Mouse (Mus musculus): ENCODE data around the gene Fbn1.

Gene Fbn1

GRCm38 (mm10) chr2:125394428-125395101, 113.2 kb downstream of the Fbn1 start:
- DNase-seq (ENCODE audit: low read depth in 2 of 2, low spot score in 2 of 2) = no peak

GRCm38 (mm10) chr2:125391582-125391981, 116.2 kb downstream of the Fbn1 start:
- DNase-seq (ENCODE audit: low read depth in 2 of 2, low spot score in 2 of 2) = no peak

- no peak for DNase-seq (ENCODE audit: low read depth in 2 of 2, low spot score in 2 of 2)
These were observed 118.0 kb downstream of the Fbn1 start for GRCm38 (mm10) chr2:125389796-125390195.

GRCm38 (mm10) chr2:125386221-125386965, 121.4 kb downstream of the Fbn1 start:
- no peak for DNase-seq (ENCODE audit: low read depth in 2 of 2, low spot score in 2 of 2)

GRCm38 (mm10) chr2:125384941-125385340, 122.9 kb downstream of the Fbn1 start:
- no peak for DNase-seq (ENCODE audit: low read depth in 2 of 2, low spot score in 2 of 2)

- DNase-seq (ENCODE audit: low read depth in 2 of 2, low spot score in 2 of 2) = no peak
These were observed 123.4 kb downstream of the Fbn1 start for GRCm38 (mm10) chr2:125384415-125384814.

- DNase-seq (ENCODE audit: low read depth in 2 of 2, low spot score in 2 of 2) = no peak
These were observed 124.5 kb downstream of the Fbn1 start for GRCm38 (mm10) chr2:125383273-125383641.

GRCm38 (mm10) chr2:125382613-125383272, 125.0 kb downstream of the Fbn1 start:
- DNase-seq (ENCODE audit: low read depth in 2 of 2, low spot score in 2 of 2) = no peak

GRCm38 (mm10) chr2:125380086-125380485, 127.7 kb downstream of the Fbn1 start:
- DNase-seq (ENCODE audit: low read depth in 2 of 2, low spot score in 2 of 2) = no peak

- DNase-seq (ENCODE audit: low read depth in 2 of 2, low spot score in 2 of 2) = no peak
These were observed 128.6 kb downstream of the Fbn1 start for GRCm38 (mm10) chr2:125379206-125379605.

- DNase-seq (ENCODE audit: low read depth in 2 of 2, low spot score in 2 of 2) = no peak
These were observed 131.9 kb downstream of the Fbn1 start for GRCm38 (mm10) chr2:125375926-125376325.

- no peak for DNase-seq (ENCODE audit: low read depth in 2 of 2, low spot score in 2 of 2)
These were observed 132.5 kb downstream of the Fbn1 start for GRCm38 (mm10) chr2:125375301-125375700.

- DNase-seq (ENCODE audit: low read depth in 2 of 2, low spot score in 2 of 2) = no peak
These were observed 138.1 kb downstream of the Fbn1 start for GRCm38 (mm10) chr2:125369666-125370065.

- no peak for DNase-seq (ENCODE audit: low read depth in 2 of 2, low spot score in 2 of 2)
These were observed 139.2 kb downstream of the Fbn1 start for GRCm38 (mm10) chr2:125368616-125369015.

- no peak for DNase-seq (ENCODE audit: low read depth in 2 of 2, low spot score in 2 of 2)
These were observed 146.1 kb downstream of the Fbn1 start for GRCm38 (mm10) chr2:125361661-125362060.

- DNase-seq (ENCODE audit: low read depth in 2 of 2, low spot score in 2 of 2) = no peak
These were observed 151.3 kb downstream of the Fbn1 start for GRCm38 (mm10) chr2:125356486-125356885.

GRCm38 (mm10) chr2:125356068-125356467, 151.7 kb downstream of the Fbn1 start:
- DNase-seq (ENCODE audit: low read depth in 2 of 2, low spot score in 2 of 2) = no peak

- no peak for DNase-seq (ENCODE audit: low read depth in 2 of 2, low spot score in 2 of 2)
These were observed 152.4 kb downstream of the Fbn1 start for GRCm38 (mm10) chr2:125355216-125355971.

- DNase-seq (ENCODE audit: low read depth in 2 of 2, low spot score in 2 of 2) = no peak
These were observed 153.2 kb downstream of the Fbn1 start for GRCm38 (mm10) chr2:125354587-125354986.

GRCm38 (mm10) chr2:125349144-125349543, 158.6 kb downstream of the Fbn1 start:
- DNase-seq (ENCODE audit: low read depth in 2 of 2, low spot score in 2 of 2) = no peak

GRCm38 (mm10) chr2:125342181-125342950, 165.4 kb downstream of the Fbn1 start:
- no peak for DNase-seq (ENCODE audit: low read depth in 2 of 2, low spot score in 2 of 2)

Data from CD8-positive naive resting alpha-beta T cell, adult 2 months (primary cell).